Mouse (Mus musculus) left cerebral cortex, postnatal 10 days (tissue): ENCODE results near the gene Srp9. TPM values are rescaled to one million over a fixed set of nuclear protein-coding genes. Genes with fewer than 3 reads are reported as not detected.

Source experiments
- total RNA-seq, 2 experiments: library from RNA; stranded (reverse); gene quantifications; 2 replicates each; pipeline ENCODE4 v1.2.3; 2021

The Srp9 gene
- total RNA-seq, 2 experiments from 2014 or later: 50.3 to 52.8 TPM

Other genes with a start within 250 kb of the Srp9 start
- gene Enah, start 104.7 kb upstream of the Srp9 start, total RNA-seq: 100 to 1,000 TPM; 139 to 152 TPM
- not detected for gene Vmn1r1, start 39.7 kb downstream of the Srp9 start, total RNA-seq
- 10 to 100 TPM; 62.6 to 64.1 TPM for gene Degs1, start 158.1 kb downstream of the Srp9 start, total RNA-seq
- gene Fbxo28, start 216.9 kb downstream of the Srp9 start, total RNA-seq: 10 to 100 TPM; 42.7 to 44.8 TPM